Mouse (Mus musculus) brain, embryonic 14.5 days (tissue): ENCODE results near the gene Pdzd2.

Experiments used
- CTCF ChIP-seq: fragments of 200-500 bp; IDR thresholded peaks from 2 replicates; pipeline ENCODE4 v1.5.1; 2012; ENCODE audit warnings: inconsistent platforms, mild to moderate bottlenecking, moderate library complexity, borderline replicate concordance; ENCODE audit not compliant: insufficient read depth, insufficient read length; ENCODE audit errors: extremely low read depth
- POLR2A ChIP-seq: fragments of 200-500 bp; IDR thresholded peaks from 2 replicates; pipeline ENCODE4 v1.6.1; 2012; ENCODE audit warnings: mild to moderate bottlenecking, inconsistent platforms, borderline replicate concordance; ENCODE audit not compliant: poor library complexity, insufficient read depth, insufficient read length, severe bottlenecking; ENCODE audit errors: extremely low read depth

- no peak for TF ChIP-seq POLR2A
- TF ChIP-seq CTCF, result no peak
Measured at GRCm38 (mm10) chr15:12470900-12471838, 268.6 kb downstream of the Pdzd2 start.
